13 mouse cellular contexts compared by ENCODE assay signal in genomic region chr14:25753021-25753420, GRCm38 (mm10). TPM values are rescaled to one million over a fixed set of nuclear protein-coding genes. Genes with fewer than 3 reads are reported as not detected.
A peak's percentile ranks its signal among the peaks of the same experiment; 100 is the strongest.
DNase-seq lines count a peak whose midpoint lies in the region; ATAC-seq and TF ChIP-seq lines count a peak whose summit lies in the region.
"Had no signal": no experiment of that assay in that cellular context is flagged by ENCODE, and none has a peak within 500 bp of the region (broad histone marks: within the 10 kb centered on the region; RNA-seq: fewer than 3 reads in every experiment).

No protein-coding gene starts in this region.

- no peaks in the 10 kb centered on the region for H3K36me3 ChIP-seq in hindbrain, postnatal 0 days (ENCODE audit: insufficient read depth, low read length)
- no peaks in the 10 kb centered on the region for H3K36me3 ChIP-seq in hindbrain, embryonic 14.5 days (replicated peaks; ENCODE audit: control insufficient read depth, insufficient read depth)
- H3K36me3 ChIP-seq in limb, embryonic 10.5 days = peaks cover 41% of the 10 kb centered on the region
- H3K36me3 ChIP-seq: hindbrain, embryonic 13.5 days had no signal

- H3K4me1 ChIP-seq in hindbrain, postnatal 0 days (ENCODE audit: insufficient read depth, low read length) = peaks cover 23% of the 10 kb centered on the region; the same call in 1 of the 2 replicates
- peaks cover 26% of the 10 kb centered on the region for H3K4me1 ChIP-seq in hindbrain, embryonic 14.5 days (replicated peaks; ENCODE audit: control insufficient read depth, insufficient read depth, low read length)
- H3K4me1 ChIP-seq in lung, adult 2 months (ENCODE audit: control insufficient read depth, insufficient read depth, low read length) = peaks cover 13% of the 10 kb centered on the region
- H3K4me1 ChIP-seq in limb, embryonic 10.5 days = peaks cover 74% of the 10 kb centered on the region

- ATAC-seq in hindbrain, postnatal 0 days = peak; percentile 48; the same call in 1 of the 2 replicates
- no peak for ATAC-seq in hindbrain, embryonic 14.5 days (ENCODE audit: low FRiP score)
- ATAC-seq in megakaryocyte-erythroid progenitor cell, adult 5-6 weeks (replicated peaks; ENCODE audit: low FRiP score, low TSS enrichment, poor library complexity, severe bottlenecking) = no peak

- H3K9ac ChIP-seq in hindbrain, postnatal 0 days (replicated peaks; ENCODE audit: low read length) = no peak overlapping the region
- H3K9ac ChIP-seq in hindbrain, embryonic 14.5 days = no peak overlapping the region
- H3K9ac ChIP-seq: embryonic facial prominence, embryonic 15.5 days; hindbrain, embryonic 13.5 days had no signal

- no peaks in the 10 kb centered on the region for H3K9me3 ChIP-seq in hindbrain, postnatal 0 days (ENCODE audit: low read length)
- H3K9me3 ChIP-seq in hindbrain, embryonic 14.5 days (ENCODE audit: control insufficient read depth, low read length) = no peaks in the 10 kb centered on the region
- H3K9me3 ChIP-seq in limb, embryonic 10.5 days (replicated peaks) = no peaks in the 10 kb centered on the region
- H3K9me3 ChIP-seq: embryonic facial prominence, embryonic 15.5 days; hindbrain, embryonic 13.5 days had no signal

- intact Hi-C loops in gastrocnemius, adult 2 months (cut with DNase I) = loop anchor here (2.0 kb wide), 1 partner anchor 48 kb away; no protein-coding TSS in a partner anchor

- H3K27ac ChIP-seq in hindbrain, postnatal 0 days = no peak overlapping the region
- no peak overlapping the region for H3K27ac ChIP-seq in hindbrain, embryonic 14.5 days
- peak overlapping the region; percentile 89 for H3K27ac ChIP-seq in gastrocnemius, adult 2 months
- H3K27ac ChIP-seq in limb, embryonic 10.5 days = no peak overlapping the region
- H3K27ac ChIP-seq: embryonic facial prominence, embryonic 15.5 days; hindbrain, embryonic 13.5 days had no signal

- peak; percentile 21; the same call in 1 of the 2 replicates for TF ChIP-seq CTCF in hindbrain, postnatal 0 days (IDR thresholded peaks at IDR 0.05; ENCODE audit: low read depth)
- peak; percentile 46 for TF ChIP-seq CTCF in gastrocnemius, adult 2 months (IDR thresholded peaks at IDR 0.05)
- no peak for TF ChIP-seq CTCF in lung, adult 2 months (IDR thresholded peaks at IDR 0.05; ENCODE audit: insufficient read depth, low read length)

- 33% methylated on average over 5 of the region's 5 CpGs for WGBS in hindbrain, postnatal 0 days
- WGBS in hindbrain, embryonic 14.5 days = 32% methylated on average over 5 of the region's 5 CpGs
- WGBS in lung, adult 2 months = 31% methylated on average over 5 of the region's 5 CpGs
- WGBS in limb, embryonic 10.5 days = 31% methylated on average over 5 of the region's 5 CpGs

- no peak overlapping the region for H3K4me2 ChIP-seq in hindbrain, postnatal 0 days (ENCODE audit: low read depth, low read length)
- no peak overlapping the region for H3K4me2 ChIP-seq in hindbrain, embryonic 14.5 days (replicated peaks)
- H3K4me2 ChIP-seq: embryonic facial prominence, embryonic 15.5 days; hindbrain, embryonic 13.5 days had no signal

- no peaks in the 10 kb centered on the region for H3K27me3 ChIP-seq in hindbrain, postnatal 0 days (ENCODE audit: insufficient read depth, low read length)
- no peaks in the 10 kb centered on the region for H3K27me3 ChIP-seq in hindbrain, embryonic 14.5 days (ENCODE audit: control insufficient read depth, insufficient read depth, low read length)
- H3K27me3 ChIP-seq in limb, embryonic 10.5 days (ENCODE audit: low read depth, poor library complexity, severe bottlenecking) = peaks cover 6% of the 10 kb centered on the region; the same call in 1 of the 2 replicates
- H3K27me3 ChIP-seq: embryonic facial prominence, embryonic 15.5 days had no signal

- H3K4me3 ChIP-seq in hindbrain, postnatal 0 days (ENCODE audit: low read length) = no peak overlapping the region
- no peak overlapping the region for H3K4me3 ChIP-seq in hindbrain, embryonic 14.5 days (replicated peaks; ENCODE audit: low read length)
- no peak overlapping the region for H3K4me3 ChIP-seq in gastrocnemius, adult 2 months
- no peak overlapping the region for H3K4me3 ChIP-seq in lung, adult 2 months (replicated peaks; ENCODE audit: extremely low read depth, low read depth, low read length)
- H3K4me3 ChIP-seq in limb, embryonic 10.5 days = no peak overlapping the region
- H3K4me3 ChIP-seq: embryonic facial prominence, embryonic 15.5 days; hindbrain, embryonic 13.5 days had no signal

- DNase-seq in hindbrain, postnatal 0 days (ENCODE audit: low spot score) = peak; percentile 26
- no peak for DNase-seq in hindbrain, embryonic 14.5 days (ENCODE audit: low spot score)
- peak; percentile 39 for DNase-seq in NIH3T3 (ENCODE audit: low read depth)
- DNase-seq in gastrocnemius, adult 2 months = peak; percentile 89
- no peak for DNase-seq in lung, adult 2 months
- no peak for DNase-seq in limb, embryonic 10.5 days (ENCODE audit: low spot score)
- DNase-seq in thymus, postnatal 4 days = no peak
- DNase-seq: kidney, postnatal 25 days; right cerebral cortex, postnatal 14 days; thymus, adult 18-20 months had no signal

- TF ChIP-seq POLR2A in lung, adult 2 months (IDR thresholded peaks at IDR 0.05; ENCODE audit: borderline replicate concordance, extremely low read depth, low read depth, low read length) = peak; percentile 14; the same call in 1 of the 2 replicates

RNA-seq across cellular contexts. Expression of gene Zcchc24, which starts 15.8 kb away (rescaled TPM):
- 34.4 and 39.3 TPM in 2 replicates for total RNA-seq in hindbrain, postnatal 0 days (2014; rRNA removed)
- polyA plus RNA-seq in hindbrain, postnatal 0 days (2015; fragmentation: Nextera tagmentation; extraction: Ambion mirVana) = 19.7 and 20.4 TPM in 2 replicates
- 18.5 and 19.0 TPM in 2 replicates for polyA plus RNA-seq in hindbrain, embryonic 14.5 days (2014; fragmentation: Nextera tagmentation; extraction: Ambion mirVana)
- 10 to 100 TPM; 40.6 to 59.3 TPM for total RNA-seq in gastrocnemius, adult 2 months (2021)
- polyA plus RNA-seq in lung, adult 2 months (2012; rRNA removed) = 41.7 and 44.9 TPM in 2 replicates
- 9.9 and 17.0 TPM in 2 replicates for polyA plus RNA-seq in limb, embryonic 10.5 days (2016; fragmentation: Nextera tagmentation; extraction: Ambion mirVana)
- total RNA-seq in megakaryocyte-erythroid progenitor cell, adult 5-6 weeks (2014; fragmentation: Nextera tagmentation) = 1.3 and 1.4 TPM in 2 replicates
- 0.91 and 1.4 TPM in 2 replicates for total RNA-seq in megakaryocyte-erythroid progenitor cell, adult 5-6 weeks (2017)

RNA-seq across cellular contexts. Expression of gene Ppif, which starts 59.1 kb away (rescaled TPM):
- 55.3 and 55.4 TPM in 2 replicates for total RNA-seq in hindbrain, postnatal 0 days (2014; rRNA removed)
- polyA plus RNA-seq in hindbrain, postnatal 0 days (2015; fragmentation: Nextera tagmentation; extraction: Ambion mirVana) = 46.1 and 46.7 TPM in 2 replicates
- 29.5 and 31.8 TPM in 2 replicates for polyA plus RNA-seq in hindbrain, embryonic 14.5 days (2014; fragmentation: Nextera tagmentation; extraction: Ambion mirVana)
- total RNA-seq in gastrocnemius, adult 2 months (2021) = 10 to 100 TPM; 26.0 to 43.4 TPM
- 28.9 and 32.4 TPM in 2 replicates for polyA plus RNA-seq in lung, adult 2 months (2012; rRNA removed)
- polyA plus RNA-seq in limb, embryonic 10.5 days (2016; fragmentation: Nextera tagmentation; extraction: Ambion mirVana) = 56.8 and 67.3 TPM in 2 replicates
- total RNA-seq in megakaryocyte-erythroid progenitor cell, adult 5-6 weeks (2014; fragmentation: Nextera tagmentation) = 142 and 159 TPM in 2 replicates
- total RNA-seq in megakaryocyte-erythroid progenitor cell, adult 5-6 weeks (2017) = 42.9 and 55.8 TPM in 2 replicates

Comparison
In these comparisons a context has a peak if more than half of its experiments do, and no peak if none do; other contexts are left out.
1. DNase-seq: peak in hindbrain, postnatal 0 days (single experiment), NIH3T3 (single experiment) and gastrocnemius, adult 2 months (single experiment); none in hindbrain, embryonic 14.5 days (single experiment), lung, adult 2 months (single experiment), limb, embryonic 10.5 days (single experiment) and thymus, postnatal 4 days (single experiment).